Mouse (Mus musculus): ENCODE results near the gene Zfp9.

- TF ChIP-seq CTCF (conservative IDR thresholded peaks at IDR 0.05; ENCODE audit: low read length) (no peak), POU5F1 (IDR thresholded peaks at IDR 0.05; ENCODE audit: borderline replicate concordance, low read length) (no peak)
Measured at GRCm38 (mm10) chr6:118513335-118514012, 34.4 kb upstream of the Zfp9 start.
